Mouse (Mus musculus) layer of hippocampus, postnatal 14 days (tissue): ENCODE measurements at regions not wholly inside any gene's neighbourhood (a gene's known extent, or its start where the extent isn't known, plus 50 kb on each side); places are given as distances from the start of the nearest gene placed in this dataset.
A peak's percentile ranks its signal among the peaks of the same experiment; 100 is the strongest.

Experiments
- DNase-seq, 2 experiments: peaks; one replicate each; pipeline ENCODE4 v3.0.0; 2021 to 2022; ENCODE audit warnings: low spot score in 2 of 2, mixed read lengths in 1 of 2

DNA sequence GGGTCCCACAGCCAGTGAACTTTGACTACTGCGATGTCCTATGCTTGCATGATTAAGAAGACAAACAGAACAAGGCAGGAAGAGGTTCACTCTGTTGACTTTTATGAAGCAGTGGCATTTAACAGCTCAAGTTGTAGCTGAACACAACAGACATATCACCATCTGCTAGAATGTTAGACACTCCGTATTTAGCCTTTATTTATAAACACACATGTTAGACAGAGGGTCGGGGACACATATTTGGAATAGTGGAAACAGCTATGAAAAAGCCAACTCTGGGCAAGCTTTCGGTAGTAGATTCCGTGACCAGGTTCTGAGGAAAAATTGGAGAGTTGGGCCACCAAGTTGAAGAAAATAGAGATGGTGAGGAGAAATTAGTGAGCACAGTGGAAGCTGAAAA is 775.6 kb upstream of the Fam98a start:
- peak; percentile 8 to 54 for DNase-seq

DNA sequence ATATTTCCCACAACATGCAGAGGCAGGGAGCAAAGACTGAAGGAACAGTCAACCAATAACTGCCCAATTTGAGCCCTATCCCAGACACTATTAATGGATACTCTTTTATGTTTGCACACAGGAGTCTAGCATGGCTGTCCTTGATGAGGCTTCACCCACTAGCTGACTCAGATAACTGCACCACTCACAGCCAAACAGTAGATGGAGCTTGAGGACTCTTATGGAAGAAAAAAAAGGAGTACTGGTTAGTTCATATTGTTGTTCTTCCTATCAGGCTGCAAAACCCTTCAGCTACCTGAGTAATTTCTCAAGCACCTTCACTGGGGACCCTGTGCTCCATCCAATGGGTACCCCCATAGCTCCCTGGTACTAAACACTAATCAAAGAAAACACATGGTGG is 742.9 kb upstream of the Fam98a start:
- peak in 1 of 2 experiments; percentile 16 for DNase-seq
